Mouse (Mus musculus): ENCODE data around the gene Timm13.

Timm13 gene

GRCm38 (mm10) chr10:80932700-80933420 lies 32.1 kb upstream of the Timm13 start:
- DNase-seq (ENCODE audit: low read depth), result peak; percentile 48

DNA sequence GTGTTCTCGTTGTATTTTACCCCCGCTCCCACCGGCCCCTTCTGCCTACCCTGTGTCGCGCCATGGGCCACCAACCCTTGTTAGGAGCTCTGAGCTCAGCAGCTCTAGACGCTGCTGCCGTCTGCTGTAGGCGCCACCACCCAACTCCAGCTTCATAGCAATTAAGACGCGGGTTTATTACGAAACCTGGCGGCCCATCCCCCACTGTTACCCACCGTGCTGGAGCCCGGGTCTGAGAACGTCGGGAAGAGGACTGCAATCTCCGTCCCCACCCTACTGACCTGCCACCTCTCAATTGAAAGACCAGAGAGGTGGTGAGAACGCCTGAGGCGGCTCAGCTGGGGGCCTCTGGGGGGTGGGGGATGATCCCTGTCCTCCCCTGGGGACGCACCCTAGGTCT lies 31.4 kb upstream of the Timm13 start:
- DNase-seq (ENCODE audit: low read depth), result peak; percentile 65

DNA sequence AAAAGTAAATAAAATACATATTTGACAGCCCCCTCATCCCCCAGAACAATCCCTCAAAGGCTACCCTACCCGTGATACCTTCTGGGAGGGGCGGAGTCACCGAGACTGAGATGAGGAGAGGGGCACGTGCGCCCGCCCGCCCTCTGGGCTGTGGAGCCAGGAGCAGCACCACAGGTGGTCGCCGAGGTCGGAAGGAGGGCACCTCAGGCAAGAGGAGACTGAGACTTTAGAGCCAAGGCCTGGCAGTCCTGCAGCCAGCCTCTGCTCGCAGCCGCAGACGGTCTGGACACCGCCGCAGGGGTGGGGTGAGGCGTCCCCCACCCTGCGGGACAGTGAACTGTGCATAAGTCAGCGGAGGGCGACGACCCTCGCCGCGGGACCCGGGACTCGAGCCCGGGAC lies 30.9 kb upstream of the Timm13 start:
- DNase-seq (ENCODE audit: low read depth), result no peak

- DNase-seq (ENCODE audit: low read depth), result peak; percentile 41
Observed at GRCm38 (mm10) chr10:80931153-80931671, 30.4 kb upstream of the Timm13 start.

- no peak for DNase-seq (ENCODE audit: low read depth)
Observed at GRCm38 (mm10) chr10:80930361-80931152, 29.8 kb upstream of the Timm13 start.

DNA sequence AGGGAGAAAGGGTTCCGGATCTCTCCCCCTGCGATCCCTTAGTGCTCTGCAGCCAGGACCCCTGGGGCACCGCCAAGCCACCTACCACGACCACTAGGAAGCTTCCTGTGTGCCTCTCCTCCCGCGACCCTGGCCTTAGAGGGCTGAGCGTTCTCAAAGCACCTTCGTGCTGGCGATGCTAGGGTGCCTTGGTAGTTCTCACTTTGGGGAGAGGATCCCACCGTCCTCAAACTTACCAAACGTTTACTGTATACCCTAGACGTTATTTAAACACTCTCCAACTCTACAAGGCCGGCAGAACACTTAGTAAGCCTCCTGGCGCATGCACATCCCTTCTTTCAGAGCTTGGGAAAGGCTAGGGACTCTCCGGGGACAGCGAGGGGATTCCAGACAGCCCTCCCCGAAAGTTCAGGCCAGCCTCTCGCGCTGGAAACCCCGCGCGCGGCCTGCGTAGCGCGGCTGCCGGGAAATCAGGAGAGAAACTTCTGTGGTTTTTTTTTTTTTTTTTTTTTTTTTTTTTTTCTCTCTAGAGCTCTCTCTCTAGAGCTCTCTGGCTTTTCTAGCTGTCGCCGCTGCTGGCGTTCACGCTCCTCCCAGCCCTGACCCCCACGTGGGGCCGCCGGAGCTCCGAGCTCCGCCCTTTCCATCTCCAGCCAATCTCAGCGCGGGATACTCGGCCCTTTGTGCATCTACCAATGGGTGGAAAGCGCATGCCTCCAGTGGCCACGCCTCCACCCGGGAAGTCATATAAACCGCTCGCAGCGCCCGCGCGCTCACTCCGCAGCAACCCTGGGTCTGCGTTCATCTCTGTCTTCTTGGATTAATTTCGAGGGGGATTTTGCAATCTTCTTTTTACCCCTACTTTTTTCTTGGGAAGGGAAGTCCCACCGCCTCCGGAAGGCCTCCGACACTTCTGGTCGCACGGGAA lies 28.8 kb upstream of the Timm13 start, which contains the start of gene Gadd45b:
Gene Gadd45b, plus strand, starts transcription at position 775 of the 928 bp plus-strand sequence.
- peak; percentile 99 for DNase-seq (ENCODE audit: low read depth)

- peak; percentile 94 for DNase-seq (ENCODE audit: low read depth)
Observed at GRCm38 (mm10) chr10:80928586-80929298, 28.0 kb upstream of the Timm13 start.

DNA sequence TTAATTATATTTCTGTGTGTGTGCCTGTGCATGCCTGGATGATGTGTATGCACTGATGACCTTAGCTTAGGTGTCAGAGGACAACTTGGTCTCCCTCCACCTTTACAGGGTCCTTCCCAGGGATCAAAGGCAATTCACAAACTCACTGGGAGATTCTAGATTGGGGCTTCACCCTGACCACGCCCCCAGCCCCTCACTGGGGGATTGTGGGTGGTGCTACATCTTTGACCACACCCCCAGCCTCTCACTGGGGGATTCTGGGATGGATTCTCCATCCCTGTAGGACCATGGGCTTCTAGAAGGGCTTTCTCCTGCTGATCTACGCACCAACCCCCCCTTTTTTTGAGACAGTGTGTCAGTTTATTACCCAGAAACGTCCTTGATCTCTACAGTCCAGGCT lies 24.7 kb upstream of the Timm13 start:
- no peak for DNase-seq (ENCODE audit: low read depth)

DNA sequence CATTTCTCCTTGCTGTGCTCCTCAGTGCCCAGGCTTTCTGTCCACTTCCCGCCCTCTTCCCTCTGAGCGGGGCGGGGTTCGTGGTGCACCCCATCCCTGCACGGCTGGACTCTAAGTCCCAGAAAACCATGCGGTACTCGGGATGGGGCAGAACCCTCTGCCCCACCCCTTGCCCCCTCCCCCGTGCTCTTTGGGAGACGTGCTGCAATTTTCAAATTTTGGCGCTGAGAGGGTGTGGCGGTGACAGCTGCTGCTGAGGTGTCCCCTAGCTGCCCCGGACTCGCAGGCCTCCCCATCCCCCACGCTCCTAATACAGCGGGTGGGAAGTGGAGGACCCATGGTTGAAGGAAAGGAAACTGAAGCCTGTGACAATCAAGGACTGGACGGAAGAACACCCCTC lies 21.2 kb upstream of the Timm13 start:
- DNase-seq (ENCODE audit: low read depth), result no peak

DNA sequence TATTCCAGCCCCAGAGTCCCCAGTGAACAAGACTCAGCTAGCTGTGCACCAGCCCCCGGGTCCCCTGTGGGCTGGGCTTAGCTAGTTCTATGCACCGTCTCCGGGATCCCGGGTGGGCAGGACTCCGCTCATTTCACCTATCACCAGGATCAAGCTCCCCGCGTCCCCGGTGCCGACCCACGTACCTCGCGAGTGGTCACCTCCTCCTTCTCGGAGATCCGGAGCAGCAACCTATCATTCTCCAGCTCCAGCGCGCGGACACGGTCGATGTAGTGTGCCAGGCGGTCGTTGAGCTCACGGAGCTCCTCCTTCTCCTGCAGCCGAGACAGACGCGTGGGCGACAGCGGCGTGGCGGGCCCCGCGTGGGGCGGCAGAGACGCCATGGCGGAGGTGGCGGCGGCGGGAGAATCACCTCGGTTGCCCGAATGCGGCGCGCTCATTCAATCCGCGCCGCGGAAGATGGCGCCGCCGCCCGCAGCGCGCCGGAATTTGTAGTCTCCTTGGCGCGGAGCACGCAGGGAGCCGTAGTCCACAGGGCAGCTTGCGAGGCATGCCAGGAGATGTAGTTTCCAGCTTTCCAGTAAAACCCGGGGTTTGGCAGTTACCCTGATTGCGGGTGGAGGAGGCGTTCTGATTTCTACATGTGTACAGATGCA lies 17.1 kb upstream of the Timm13 start, which contains the start of gene Lmnb2:
Gene Lmnb2, minus strand, starts transcription at position 467 of the 656 bp plus-strand sequence.
- DNase-seq (ENCODE audit: low read depth), result peak; percentile 72

DNA sequence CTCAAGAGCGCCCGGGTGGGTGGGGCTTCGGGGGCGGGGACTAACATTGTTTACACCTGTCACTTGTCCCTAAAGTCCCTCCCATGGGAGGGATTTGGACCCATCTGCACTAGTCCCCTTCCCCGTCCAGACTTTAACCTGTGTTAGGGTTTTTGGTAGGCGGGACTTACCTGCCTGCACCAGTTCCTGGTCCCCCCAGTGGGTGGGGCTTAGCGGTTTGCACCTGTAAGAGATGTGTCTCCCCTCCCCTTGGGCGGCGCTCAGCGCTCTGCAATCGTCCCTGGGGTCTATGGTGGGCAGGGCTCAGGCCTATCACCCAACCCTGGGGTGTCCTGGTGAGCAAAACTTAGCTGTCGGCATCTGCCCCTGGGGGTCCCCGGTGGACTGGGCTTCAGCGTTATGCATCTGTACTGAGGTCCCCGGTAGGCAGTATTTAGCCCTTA lies 16.6 kb upstream of the Timm13 start:
- DNase-seq (ENCODE audit: low read depth), result peak; percentile 53

GRCm38 (mm10) chr10:80915736-80916135 lies 15.0 kb upstream of the Timm13 start:
- DNase-seq (ENCODE audit: low read depth), result no peak

DNA sequence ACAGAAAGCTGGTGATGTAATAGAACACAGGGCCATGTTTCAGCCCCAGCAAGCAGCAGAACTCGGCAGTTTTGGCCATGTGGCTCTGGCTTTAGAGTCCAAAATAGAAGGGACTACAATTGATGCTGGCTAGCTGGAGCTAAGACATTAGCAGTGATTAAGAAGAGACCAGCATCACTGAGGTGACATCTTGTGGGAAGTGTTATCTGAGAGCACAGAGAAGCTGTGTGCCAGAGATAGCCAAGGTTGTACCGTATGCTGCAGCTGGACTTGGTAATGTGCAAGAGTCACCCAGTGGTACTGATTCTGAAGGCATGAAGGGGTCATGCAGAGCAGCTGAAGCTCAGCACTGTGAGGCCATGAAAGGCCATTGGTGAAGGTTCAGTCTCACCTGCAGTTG lies 14.5 kb upstream of the Timm13 start:
- no peak for DNase-seq (ENCODE audit: low read depth)

DNA sequence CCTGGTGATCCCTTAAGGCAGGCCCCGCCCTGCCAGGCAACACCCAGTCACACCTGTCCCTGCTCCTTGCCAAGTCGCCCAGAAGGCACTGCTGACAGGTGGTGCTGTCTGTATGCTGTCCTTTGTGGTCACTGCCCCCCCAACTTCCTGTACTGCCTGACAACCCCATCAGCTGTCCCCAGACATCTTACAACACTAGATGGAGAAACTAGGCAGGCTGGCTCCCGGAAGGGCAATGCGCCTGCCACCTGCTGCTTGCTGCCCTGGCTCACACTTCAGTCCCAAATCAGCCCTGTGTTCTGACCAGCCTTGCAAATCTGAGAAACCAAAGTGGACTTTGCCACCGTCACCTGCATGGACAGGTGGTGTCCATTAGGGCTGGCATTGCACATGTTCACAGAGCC lies 13.5 kb upstream of the Timm13 start:
- DNase-seq (ENCODE audit: low read depth), result no peak

DNA sequence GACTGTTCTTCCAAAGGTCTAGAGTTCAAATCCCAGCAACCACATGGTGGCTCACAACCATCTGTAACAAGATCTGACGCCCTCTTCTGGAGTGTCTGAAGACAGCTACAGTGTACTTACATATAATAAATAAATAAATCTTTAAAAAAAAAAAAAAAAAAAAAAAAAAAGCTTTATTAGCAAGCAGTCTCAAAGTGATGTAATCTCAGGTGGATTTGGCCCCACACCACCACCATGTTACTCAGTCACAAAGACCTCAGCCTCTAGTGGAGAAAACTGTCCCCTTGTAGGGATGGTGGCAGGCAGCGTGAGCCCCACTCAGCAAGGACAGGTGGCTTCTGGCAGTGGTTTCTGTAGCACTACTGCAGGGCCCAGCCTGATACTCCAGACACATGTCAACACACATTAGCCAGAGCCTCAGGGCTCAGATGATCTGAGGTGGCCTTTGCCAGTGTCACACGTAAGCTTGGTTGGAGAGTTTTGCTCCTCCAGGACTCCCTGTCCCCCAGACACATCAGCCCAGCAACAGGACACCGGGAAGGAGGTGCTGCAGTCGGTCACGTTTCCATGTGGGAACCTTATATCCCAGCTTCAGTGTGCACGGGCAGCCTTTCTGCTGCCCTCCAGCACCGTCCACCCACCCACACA lies 12.7 kb upstream of the Timm13 start:
- DNase-seq (ENCODE audit: low read depth), result no peak

- DNase-seq (ENCODE audit: low read depth), result no peak
Observed at GRCm38 (mm10) chr10:80911891-80912290, 11.1 kb upstream of the Timm13 start.

DNA sequence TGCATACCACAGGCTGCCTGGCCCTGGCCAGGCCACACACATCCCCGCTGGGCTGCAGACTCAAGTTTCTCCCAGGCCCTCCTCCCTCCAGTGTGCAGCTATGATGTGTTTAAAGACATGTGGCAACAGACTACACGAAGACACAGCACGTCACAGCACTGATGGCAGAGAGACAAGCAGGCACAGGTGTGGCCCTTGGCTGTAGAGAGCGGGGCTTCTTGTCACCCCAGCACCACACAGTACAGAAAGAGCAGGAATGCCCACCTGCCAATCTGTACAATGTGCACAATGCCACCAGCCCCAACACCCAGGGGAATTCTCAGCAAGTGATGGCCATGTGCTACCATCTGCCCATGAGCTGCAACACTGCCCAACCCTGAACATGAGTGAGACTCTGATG lies 10.6 kb upstream of the Timm13 start:
- no peak for DNase-seq (ENCODE audit: low read depth)

- DNase-seq (ENCODE audit: low read depth), result no peak
Observed at GRCm38 (mm10) chr10:80909375-80910162, 8.8 kb upstream of the Timm13 start.

DNA sequence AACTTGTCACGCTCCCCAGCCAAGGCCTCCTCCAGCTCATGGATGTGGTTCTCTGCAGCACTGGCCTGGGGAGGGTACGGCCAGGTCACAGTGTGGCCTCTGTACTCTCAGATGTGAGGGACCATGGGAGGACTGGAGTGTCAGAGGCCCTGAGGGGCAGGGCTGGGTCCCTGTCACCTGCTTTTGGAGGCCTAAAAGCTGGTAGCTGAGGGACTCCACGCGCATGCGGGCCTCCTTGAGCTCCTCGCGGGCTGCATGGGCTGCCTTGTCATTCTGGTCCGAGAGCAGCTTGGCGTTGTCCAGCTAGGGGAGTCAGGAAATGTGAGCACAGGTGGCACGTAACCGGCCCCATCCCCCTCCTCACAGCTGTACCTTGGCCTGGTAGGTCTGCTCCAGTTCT lies 3.9 kb upstream of the Timm13 start:
- no peak for DNase-seq (ENCODE audit: low read depth)
